Mouse (Mus musculus): ENCODE results near the gene Tjp2. TPM values are rescaled to one million over a fixed set of nuclear protein-coding genes. Genes with fewer than 3 reads are reported as not detected.
A peak's percentile ranks its signal among the peaks of the same experiment; 100 is the strongest.

Gene Tjp2
- polyA plus RNA-seq, 1 experiment from 2014 or later, result 31.0 TPM

DNA sequence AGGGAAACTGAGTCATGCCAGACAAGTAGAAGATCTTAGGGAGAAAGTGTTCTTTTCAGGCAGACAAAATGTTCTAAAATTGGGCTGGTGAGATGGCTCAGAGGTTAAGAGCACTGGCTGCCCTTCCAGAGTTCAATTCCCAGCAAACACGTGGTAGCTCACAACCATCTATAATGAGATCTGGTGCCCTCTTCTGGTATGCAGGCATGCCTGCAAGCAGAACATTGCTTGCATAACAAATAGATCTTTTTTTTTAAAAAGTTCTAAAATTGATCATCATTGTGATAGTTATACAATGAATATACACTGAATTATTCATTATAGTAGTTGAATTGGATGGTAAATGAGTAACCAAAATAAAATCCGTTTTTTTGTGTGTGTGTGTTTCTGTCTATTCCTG is 6.5 kb downstream of the Tjp2 start:
- H3K36me3 ChIP-seq (replicated peaks), result no peaks in the 10 kb centered on the region

DNA sequence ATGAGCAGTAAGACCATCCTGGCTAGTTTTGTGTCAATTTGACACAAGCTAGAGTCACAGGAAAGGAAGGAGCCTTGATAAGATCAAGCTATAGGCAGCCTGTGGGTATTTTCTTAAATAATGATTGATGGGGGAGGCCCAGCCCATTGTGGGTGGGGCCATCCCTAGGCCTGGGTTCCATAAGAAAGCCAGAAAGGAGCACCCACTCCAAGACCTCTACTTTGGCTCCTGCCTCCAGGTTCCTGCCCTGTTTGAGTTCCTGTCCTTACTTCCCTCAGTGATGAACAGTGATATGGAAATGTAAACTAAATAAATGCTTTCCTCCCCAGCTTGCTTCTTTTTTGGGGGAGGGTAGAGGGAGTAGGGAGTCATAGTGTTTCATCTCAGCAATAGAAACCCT is 7.0 kb downstream of the Tjp2 start:
- H3K4me1 ChIP-seq, result peaks cover 19% of the 10 kb centered on the region
- H3K4me3 ChIP-seq (replicated peaks), result no peak overlapping the region
- ATAC-seq (ENCODE audit: low FRiP score), result no peak
- H3K36me3 ChIP-seq (replicated peaks), result no peaks in the 10 kb centered on the region
- no peak overlapping the region for H3K9ac ChIP-seq
- no peaks in the 10 kb centered on the region for H3K9me3 ChIP-seq
- H3K27ac ChIP-seq, result no peak overlapping the region
- H3K27me3 ChIP-seq, result peaks cover 7% of the 10 kb centered on the region
- no peak overlapping the region for H3K4me2 ChIP-seq

More for the DNA sequence above, 6.5 kb downstream of the Tjp2 start:
- Histone ChIP-seq H3K4me2 (no peak overlapping the region), H3K9ac (no peak overlapping the region), H3K27ac (no peak overlapping the region), H3K4me3 (replicated peaks) (no peak overlapping the region), H3K27me3 (peaks cover 10% of the 10 kb centered on the region), H3K4me1 (peaks cover 19% of the 10 kb centered on the region), H3K9me3 (no peaks in the 10 kb centered on the region)
- ATAC-seq (ENCODE audit: low FRiP score), result no peak
- WGBS, result 40% methylated on average over 2 of the region's 2 CpGs

DNA sequence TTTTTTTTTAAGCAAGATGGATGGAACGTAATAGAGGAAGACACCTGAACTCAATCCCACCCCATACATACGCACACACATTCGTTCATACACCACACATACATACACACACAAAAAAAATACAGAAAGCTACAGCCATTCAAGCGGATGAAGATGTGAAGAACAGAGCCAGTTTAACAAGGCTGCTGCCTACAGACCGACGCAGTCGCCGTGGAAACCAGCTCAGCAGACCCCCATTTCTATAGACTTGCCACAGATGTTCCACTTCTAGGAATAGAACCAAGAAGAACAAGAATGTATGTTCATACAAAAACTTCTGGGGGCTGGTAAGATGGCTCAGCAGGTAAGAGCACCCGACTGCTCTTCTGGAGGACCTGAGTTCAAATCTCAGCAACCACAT is 8.1 kb downstream of the Tjp2 start:
- peaks cover 19% of the 10 kb centered on the region for H3K4me1 ChIP-seq
- no peaks in the 10 kb centered on the region for H3K27me3 ChIP-seq
- no peaks in the 10 kb centered on the region for H3K9me3 ChIP-seq
- no peaks in the 10 kb centered on the region for H3K36me3 ChIP-seq (replicated peaks)
- no peak overlapping the region for H3K27ac ChIP-seq
- no peak overlapping the region for H3K4me3 ChIP-seq (replicated peaks)
- WGBS, result 69% methylated on average over 9 of the region's 9 CpGs
- no peak overlapping the region for H3K4me2 ChIP-seq
- H3K9ac ChIP-seq, result no peak overlapping the region
- no peak for ATAC-seq (ENCODE audit: low FRiP score)

DNA sequence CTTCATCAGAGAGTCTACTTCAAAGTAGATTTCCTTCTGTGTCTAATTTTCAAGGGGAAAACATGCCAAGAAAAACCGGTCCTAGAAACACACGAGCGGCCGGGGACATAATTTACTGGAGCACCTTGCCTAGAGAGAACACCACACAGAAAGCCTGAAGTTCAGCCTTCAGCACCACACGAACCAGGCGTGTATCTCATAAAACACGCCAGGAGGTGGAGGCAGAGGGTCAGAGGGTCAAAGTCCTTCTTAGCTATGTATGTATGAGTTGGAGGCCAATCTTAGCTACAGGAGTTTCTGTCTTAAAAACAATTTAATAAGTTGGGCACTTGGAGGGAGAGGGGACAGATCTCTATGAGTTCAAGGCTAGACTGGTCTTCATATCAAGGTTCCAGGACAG is 9.9 kb downstream of the Tjp2 start:
- 87% methylated on average over 7 of the region's 7 CpGs for WGBS
- H3K36me3 ChIP-seq (replicated peaks), result no peaks in the 10 kb centered on the region
- H3K9me3 ChIP-seq, result no peaks in the 10 kb centered on the region
- no peak overlapping the region for H3K4me2 ChIP-seq
- no peak for ATAC-seq (ENCODE audit: low FRiP score)
- H3K4me1 ChIP-seq, result peaks cover 10% of the 10 kb centered on the region; the same call in 1 of the 2 replicates
- H3K27me3 ChIP-seq, result no peaks in the 10 kb centered on the region
- no peak overlapping the region for H3K27ac ChIP-seq
- H3K9ac ChIP-seq, result no peak overlapping the region
- H3K4me3 ChIP-seq (replicated peaks), result no peak overlapping the region

- Histone ChIP-seq H3K27me3 (no peaks in the 10 kb centered on the region), H3K27ac (0 out of 2 replicates have a peak overlapping the region, but pooled peaks have one; percentile 25), H3K9ac (no peak overlapping the region), H3K4me2 (no peak overlapping the region), H3K4me1 (no peaks in the 10 kb centered on the region), H3K36me3 (replicated peaks) (no peaks in the 10 kb centered on the region), H3K9me3 (no peaks in the 10 kb centered on the region), H3K4me3 (replicated peaks) (no peak overlapping the region)
- ATAC-seq (ENCODE audit: low FRiP score), result no peak
- WGBS, result 61% methylated on average over 7 of the region's 7 CpGs
These were observed 11.5 kb downstream of the Tjp2 start for GRCm38 (mm10) chr19:24213299-24213698.

GRCm38 (mm10) chr19:24212552-24213249 is 12.1 kb downstream of the Tjp2 start:
- Histone ChIP-seq H3K9me3 (no peaks in the 10 kb centered on the region), H3K27ac (no peak overlapping the region), H3K4me3 (replicated peaks) (no peak overlapping the region), H3K4me2 (no peak overlapping the region), H3K9ac (no peak overlapping the region), H3K4me1 (no peaks in the 10 kb centered on the region), H3K27me3 (no peaks in the 10 kb centered on the region), H3K36me3 (replicated peaks) (no peaks in the 10 kb centered on the region)
- WGBS, result 87% methylated on average over 12 of the region's 12 CpGs
- ATAC-seq (ENCODE audit: low FRiP score), result no peak

- Histone ChIP-seq H3K9ac (no peak overlapping the region), H3K36me3 (replicated peaks) (no peaks in the 10 kb centered on the region), H3K27ac (no peak overlapping the region), H3K27me3 (no peaks in the 10 kb centered on the region), H3K4me2 (no peak overlapping the region), H3K9me3 (no peaks in the 10 kb centered on the region), H3K4me3 (replicated peaks) (no peak overlapping the region), H3K4me1 (no peaks in the 10 kb centered on the region)
- ATAC-seq (ENCODE audit: low FRiP score), result no peak
- WGBS, result 81% methylated on average over 10 of the region's 10 CpGs
These were observed 13.7 kb downstream of the Tjp2 start for GRCm38 (mm10) chr19:24211168-24211567.

DNA sequence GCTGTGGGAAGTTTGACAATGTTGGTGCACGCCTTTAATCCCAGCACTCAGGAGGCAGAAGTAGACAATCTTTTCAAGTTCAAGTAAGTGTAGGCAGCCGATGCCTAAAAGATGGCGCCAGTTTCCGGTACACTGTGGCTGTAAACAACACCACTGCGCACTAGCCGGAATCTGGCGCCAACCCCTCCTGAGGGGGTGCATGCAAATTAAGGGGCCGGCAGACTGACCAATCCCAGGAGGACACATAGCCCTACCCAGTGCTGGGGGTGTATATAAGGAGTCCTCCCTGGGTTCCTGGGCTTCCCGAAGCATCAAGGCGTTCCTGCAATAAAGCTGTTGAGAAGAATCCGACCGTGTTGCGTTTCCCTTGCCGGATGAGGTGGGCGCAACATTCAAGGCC is 15.3 kb downstream of the Tjp2 start:
- H3K27ac ChIP-seq, result no peak overlapping the region
- no peak overlapping the region for H3K9ac ChIP-seq
- H3K27me3 ChIP-seq, result no peaks in the 10 kb centered on the region
- H3K9me3 ChIP-seq, result no peaks in the 10 kb centered on the region
- no peaks in the 10 kb centered on the region for H3K4me1 ChIP-seq
- H3K4me3 ChIP-seq (replicated peaks), result no peak overlapping the region
- no peak overlapping the region for H3K4me2 ChIP-seq
- WGBS, result 91% methylated on average over 15 of the region's 15 CpGs
- no peak for ATAC-seq (ENCODE audit: low FRiP score)
- no peaks in the 10 kb centered on the region for H3K36me3 ChIP-seq (replicated peaks)

GRCm38 (mm10) chr19:24207967-24208366 is 16.9 kb downstream of the Tjp2 start:
- Histone ChIP-seq H3K4me3 (replicated peaks) (no peak overlapping the region), H3K27me3 (no peaks in the 10 kb centered on the region), H3K27ac (no peak overlapping the region), H3K4me1 (no peaks in the 10 kb centered on the region), H3K36me3 (replicated peaks) (no peaks in the 10 kb centered on the region), H3K9me3 (no peaks in the 10 kb centered on the region), H3K9ac (no peak overlapping the region), H3K4me2 (no peak overlapping the region)
- no peak for ATAC-seq (ENCODE audit: low FRiP score)
- WGBS, result 86% methylated on average over 1 of the region's 1 CpGs

DNA sequence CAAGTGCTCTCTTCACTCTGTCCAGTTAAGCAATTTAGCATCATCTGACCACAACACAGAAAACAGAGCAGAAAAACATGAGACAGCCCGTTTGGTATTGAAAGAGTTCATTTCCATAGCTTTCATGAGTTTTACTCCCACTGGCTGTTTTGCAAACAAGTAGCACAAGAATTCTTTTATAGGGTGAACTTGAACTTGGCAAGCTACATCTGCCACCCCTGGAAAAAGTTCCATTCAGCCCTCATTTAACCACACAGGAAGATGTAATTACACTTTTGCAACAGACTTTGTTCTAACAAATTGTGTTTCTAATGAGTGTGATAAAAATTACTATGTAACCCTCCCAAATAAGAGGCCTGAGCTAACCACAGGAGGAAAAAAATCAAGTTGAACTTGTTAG is 19.8 kb downstream of the Tjp2 start:
- Histone ChIP-seq H3K4me3 (replicated peaks) (no peak overlapping the region), H3K4me2 (no peak overlapping the region), H3K27ac (no peak overlapping the region), H3K27me3 (no peaks in the 10 kb centered on the region), H3K4me1 (no peaks in the 10 kb centered on the region), H3K9ac (no peak overlapping the region), H3K36me3 (replicated peaks) (no peaks in the 10 kb centered on the region), H3K9me3 (no peaks in the 10 kb centered on the region)
- no peak for ATAC-seq (ENCODE audit: low FRiP score)
- 46% methylated on average over 1 of the region's 1 CpGs for WGBS

DNA sequence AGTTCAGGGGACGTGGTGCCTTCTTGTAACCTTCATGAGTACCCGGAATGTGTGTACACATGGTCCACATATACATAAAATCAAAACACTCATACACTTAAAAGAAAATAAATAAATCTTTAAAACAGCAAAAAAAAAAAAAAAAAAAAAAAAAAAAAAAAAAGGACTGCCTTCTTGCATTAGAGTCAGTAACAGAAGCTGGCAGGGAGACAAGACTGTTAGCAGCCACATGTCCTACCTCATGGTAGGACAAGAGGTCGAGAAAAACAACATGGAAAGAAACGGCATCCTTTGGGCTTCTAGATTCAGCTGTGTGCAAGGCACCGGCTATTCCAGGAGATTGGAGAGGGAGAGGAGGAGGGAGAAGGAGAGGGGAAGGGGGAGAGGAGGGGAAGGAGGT is 23.0 kb downstream of the Tjp2 start:
- no peak overlapping the region for H3K4me3 ChIP-seq (replicated peaks)
- H3K9ac ChIP-seq, result no peak overlapping the region
- H3K9me3 ChIP-seq, result no peaks in the 10 kb centered on the region
- no peak overlapping the region for H3K4me2 ChIP-seq
- H3K4me1 ChIP-seq, result no peaks in the 10 kb centered on the region
- H3K36me3 ChIP-seq (replicated peaks), result no peaks in the 10 kb centered on the region
- H3K27ac ChIP-seq, result no peak overlapping the region
- WGBS, result 87% methylated on average over 5 of the region's 5 CpGs
- H3K27me3 ChIP-seq, result no peaks in the 10 kb centered on the region
- ATAC-seq (ENCODE audit: low FRiP score), result no peak

DNA sequence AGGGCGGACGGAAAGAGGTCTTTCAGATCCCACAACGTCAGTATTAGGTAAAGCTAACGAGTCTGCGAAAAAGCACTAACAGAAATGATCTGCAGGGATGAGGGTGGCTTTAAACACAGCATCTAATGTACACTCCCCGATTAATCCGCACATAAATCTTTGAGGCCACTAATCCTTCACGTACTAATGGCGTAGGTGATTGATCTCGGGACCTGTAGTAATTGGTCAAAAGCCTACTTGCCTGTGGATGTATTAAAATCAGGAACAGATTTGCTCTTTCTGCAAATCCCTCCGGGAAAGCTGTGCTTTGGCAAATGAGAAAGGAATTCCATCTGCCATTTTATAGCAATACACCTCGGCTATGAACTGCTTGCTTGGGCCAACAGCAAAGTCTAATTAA is 24.3 kb downstream of the Tjp2 start:
- Histone ChIP-seq H3K4me2 (no peak overlapping the region), H3K4me3 (replicated peaks) (no peak overlapping the region), H3K9ac (no peak overlapping the region), H3K27me3 (no peaks in the 10 kb centered on the region), H3K36me3 (replicated peaks) (no peaks in the 10 kb centered on the region), H3K4me1 (no peaks in the 10 kb centered on the region), H3K27ac (no peak overlapping the region), H3K9me3 (no peaks in the 10 kb centered on the region)
- no peak for ATAC-seq (ENCODE audit: low FRiP score)
- WGBS, result 50% methylated on average over 12 of the region's 12 CpGs

- WGBS, result 80% methylated on average over 11 of the region's 11 CpGs
- Histone ChIP-seq H3K4me3 (replicated peaks) (no peak overlapping the region), H3K4me2 (no peak overlapping the region), H3K4me1 (no peaks in the 10 kb centered on the region), H3K27me3 (no peaks in the 10 kb centered on the region), H3K27ac (no peak overlapping the region), H3K9ac (no peak overlapping the region), H3K36me3 (replicated peaks) (no peaks in the 10 kb centered on the region), H3K9me3 (0 out of 2 replicates have a peak, but pooled peaks cover 4% of the 10 kb centered on the region)
- ATAC-seq (ENCODE audit: low FRiP score), result no peak
These were observed 26.0 kb downstream of the Tjp2 start for GRCm38 (mm10) chr19:24198676-24199303.
